Mouse (Mus musculus) C2C12 (cell line): ENCODE results near the gene Dnah3.

Source experiments
- CEBPB ChIP-seq: IDR thresholded peaks from one replicate; pipeline ENCODE4 v1.6.1; 2011; ENCODE audit warnings: low read depth, mild to moderate bottlenecking, control low read depth, moderate library complexity
- CTCF ChIP-seq: IDR thresholded peaks from one replicate; pipeline ENCODE4 v1.5.1; 2011; ENCODE audit not compliant: control insufficient read depth, insufficient read depth, insufficient read length
- FOSL1 ChIP-seq: IDR thresholded peaks from one replicate; pipeline ENCODE4 v1.8.0; 2011; ENCODE audit warnings: mild to moderate bottlenecking, low read length; ENCODE audit not compliant: poor library complexity, insufficient read depth, severe bottlenecking
- MAX ChIP-seq: IDR thresholded peaks from one replicate; pipeline ENCODE4 v1.6.1; 2011; ENCODE audit warnings: mild to moderate bottlenecking, control low read depth
- MYOD1 ChIP-seq: IDR thresholded peaks from one replicate; pipeline ENCODE4 v1.6.1; 2011; ENCODE audit warnings: low read depth; ENCODE audit not compliant: control insufficient read depth, insufficient read length
- MYOG ChIP-seq: IDR thresholded peaks from one replicate; pipeline ENCODE4 v1.6.1; 2011; ENCODE audit not compliant: control insufficient read depth, insufficient read length; ENCODE audit errors: extremely low read depth
- USF1 ChIP-seq: IDR thresholded peaks from one replicate; pipeline ENCODE4 v1.6.1; 2011; ENCODE audit warnings: low read depth, mild to moderate bottlenecking, control low read depth, moderate library complexity

DNA sequence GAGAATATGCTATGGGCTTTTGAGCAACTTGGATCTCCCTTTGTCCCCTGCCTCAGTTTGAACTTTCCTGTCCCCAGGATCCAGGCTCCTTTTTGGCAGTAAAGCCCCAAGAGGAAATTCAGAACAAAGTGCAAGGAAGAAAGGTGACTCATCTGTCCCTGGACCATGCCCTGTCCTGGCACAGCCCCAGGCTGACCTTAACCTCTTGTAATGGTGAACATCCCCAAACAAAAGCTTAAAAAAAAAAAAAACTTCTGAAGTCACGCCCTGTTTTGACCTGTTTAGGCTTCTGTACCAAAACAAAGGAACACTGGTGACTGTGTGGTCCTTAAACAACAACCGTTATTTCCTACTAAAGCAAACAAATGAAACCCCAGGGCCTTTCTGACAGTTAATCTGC is 153.5 kb downstream of the Dnah3 start:
- TF ChIP-seq CTCF (no peak), USF1 (no peak), MAX (no peak), CEBPB (no peak), FOSL1 (no peak), MYOD1 (no peak), MYOG (no peak)
